Mouse (Mus musculus): ENCODE measurements at regions not wholly inside any gene's neighbourhood (a gene's known extent, or its start where the extent isn't known, plus 50 kb on each side); places are given as distances from the start of the nearest gene placed in this dataset.

GRCm38 (mm10) chr1:94642296-94642695 lies 589.9 kb upstream of the Pdcd1 start:
- WGBS (ENCODE audit: insufficient replicate concordance): 79% methylated on average over 1 of the region's 1 CpGs

GRCm38 (mm10) chr1:94658218-94658617 lies 605.9 kb upstream of the Pdcd1 start:
- Histone ChIP-seq H3K27ac (ENCODE audit: low read length) (no peak overlapping the region), H3K36me3 (ENCODE audit: control insufficient read depth, insufficient read depth) (no peaks in the 10 kb centered on the region), H3K9ac (ENCODE audit: low read depth, low read length) (no peak overlapping the region), H3K9me3 (replicated peaks; ENCODE audit: control insufficient read depth, low read length) (no peaks in the 10 kb centered on the region), H3K4me1 (ENCODE audit: control insufficient read depth, low read depth, low read length) (no peaks in the 10 kb centered on the region), H3K4me2 (ENCODE audit: low read depth, low read length) (no peak overlapping the region), H3K27me3 (ENCODE audit: control insufficient read depth, insufficient read depth, low read depth, low read length) (no peaks in the 10 kb centered on the region), H3K4me3 (ENCODE audit: low read depth, low read length) (no peak overlapping the region)
- ATAC-seq (ENCODE audit: low read depth): no peak

More at GRCm38 (mm10) chr1:94642296-94642695, 589.9 kb upstream of the Pdcd1 start:
- Histone ChIP-seq H3K9ac (ENCODE audit: low read depth, low read length) (no peak overlapping the region), H3K4me2 (ENCODE audit: low read depth, low read length) (no peak overlapping the region), H3K4me1 (ENCODE audit: control insufficient read depth, low read depth, low read length) (no peaks in the 10 kb centered on the region), H3K36me3 (ENCODE audit: control insufficient read depth, insufficient read depth) (no peaks in the 10 kb centered on the region), H3K27me3 (ENCODE audit: control insufficient read depth, insufficient read depth, low read depth, low read length) (no peaks in the 10 kb centered on the region), H3K4me3 (ENCODE audit: low read depth, low read length) (no peak overlapping the region), H3K27ac (ENCODE audit: low read length) (no peak overlapping the region), H3K9me3 (replicated peaks; ENCODE audit: control insufficient read depth, low read length) (no peaks in the 10 kb centered on the region)
- no peak for ATAC-seq (ENCODE audit: low read depth)

GRCm38 (mm10) chr1:94671641-94672040 lies 619.3 kb upstream of the Pdcd1 start:
- no peak overlapping the region for H3K4me2 ChIP-seq (ENCODE audit: low read depth, low read length)
- no peaks in the 10 kb centered on the region for H3K9me3 ChIP-seq (replicated peaks; ENCODE audit: control insufficient read depth, low read length)
- no peak for ATAC-seq (ENCODE audit: low read depth)
- H3K4me1 ChIP-seq (ENCODE audit: control insufficient read depth, low read depth, low read length): no peaks in the 10 kb centered on the region
- no peaks in the 10 kb centered on the region for H3K36me3 ChIP-seq (ENCODE audit: control insufficient read depth, insufficient read depth)
- H3K27ac ChIP-seq (ENCODE audit: low read length): no peak overlapping the region
- 59% methylated on average over 4 of the region's 4 CpGs for whole genome bisulfite sequencing (ENCODE audit: insufficient replicate concordance)
- no peak overlapping the region for H3K9ac ChIP-seq (ENCODE audit: low read depth, low read length)
- H3K4me3 ChIP-seq (ENCODE audit: low read depth, low read length): no peak overlapping the region
- no peaks in the 10 kb centered on the region for H3K27me3 ChIP-seq (ENCODE audit: control insufficient read depth, insufficient read depth, low read depth, low read length)

- no peak; the same call in 1 of the 2 replicates for ATAC-seq (ENCODE audit: low read depth)
- WGBS (ENCODE audit: insufficient replicate concordance): 33% methylated on average over 1 of the region's 1 CpGs
Observed at GRCm38 (mm10) chr1:94700517-94700916, 612.9 kb upstream of the Fam174a start.

GRCm38 (mm10) chr1:94701688-94702087 lies 611.7 kb upstream of the Fam174a start:
- H3K27me3 ChIP-seq (ENCODE audit: control insufficient read depth, insufficient read depth, low read depth, low read length): no peaks in the 10 kb centered on the region
- H3K9me3 ChIP-seq (replicated peaks; ENCODE audit: control insufficient read depth, low read length): no peaks in the 10 kb centered on the region
- H3K4me2 ChIP-seq (ENCODE audit: low read depth, low read length): no peak overlapping the region
- no peak overlapping the region for H3K9ac ChIP-seq (ENCODE audit: low read depth, low read length)
- no peak overlapping the region for H3K27ac ChIP-seq (ENCODE audit: low read length)
- H3K4me3 ChIP-seq (ENCODE audit: low read depth, low read length): no peak overlapping the region
- H3K4me1 ChIP-seq (ENCODE audit: control insufficient read depth, low read depth, low read length): no peaks in the 10 kb centered on the region
- H3K36me3 ChIP-seq (ENCODE audit: control insufficient read depth, insufficient read depth): no peaks in the 10 kb centered on the region
- 69% methylated on average over 1 of the region's 1 CpGs for WGBS (ENCODE audit: insufficient replicate concordance)
- no peak for ATAC-seq (ENCODE audit: low read depth)

More at GRCm38 (mm10) chr1:94700517-94700916, 612.9 kb upstream of the Fam174a start:
- no peak overlapping the region for H3K27ac ChIP-seq (ENCODE audit: low read length)
- H3K9ac ChIP-seq (ENCODE audit: low read depth, low read length): no peak overlapping the region
- H3K27me3 ChIP-seq (ENCODE audit: control insufficient read depth, insufficient read depth, low read depth, low read length): no peaks in the 10 kb centered on the region
- H3K4me2 ChIP-seq (ENCODE audit: low read depth, low read length): no peak overlapping the region
- H3K36me3 ChIP-seq (ENCODE audit: control insufficient read depth, insufficient read depth): no peaks in the 10 kb centered on the region
- H3K4me3 ChIP-seq (ENCODE audit: low read depth, low read length): no peak overlapping the region
- H3K9me3 ChIP-seq (replicated peaks; ENCODE audit: control insufficient read depth, low read length): no peaks in the 10 kb centered on the region
- no peaks in the 10 kb centered on the region for H3K4me1 ChIP-seq (ENCODE audit: control insufficient read depth, low read depth, low read length)

- H3K36me3 ChIP-seq (ENCODE audit: control insufficient read depth, insufficient read depth): no peaks in the 10 kb centered on the region
- no peak overlapping the region for H3K9ac ChIP-seq (ENCODE audit: low read depth, low read length)
- H3K27me3 ChIP-seq (ENCODE audit: control insufficient read depth, insufficient read depth, low read depth, low read length): no peaks in the 10 kb centered on the region
- no peak overlapping the region for H3K4me2 ChIP-seq (ENCODE audit: low read depth, low read length)
- no peak for ATAC-seq (ENCODE audit: low read depth)
- no peak overlapping the region for H3K4me3 ChIP-seq (ENCODE audit: low read depth, low read length)
- H3K4me1 ChIP-seq (ENCODE audit: control insufficient read depth, low read depth, low read length): no peaks in the 10 kb centered on the region
- H3K27ac ChIP-seq (ENCODE audit: low read length): no peak overlapping the region
- WGBS (ENCODE audit: insufficient replicate concordance): 60% methylated on average over 5 of the region's 5 CpGs
- no peaks in the 10 kb centered on the region for H3K9me3 ChIP-seq (replicated peaks; ENCODE audit: control insufficient read depth, low read length)
Observed at GRCm38 (mm10) chr1:94712812-94713211, 600.6 kb upstream of the Fam174a start.

- ATAC-seq (ENCODE audit: low read depth): no peak
- WGBS (ENCODE audit: insufficient replicate concordance): 39% methylated on average over 2 of the region's 2 CpGs
- no peaks in the 10 kb centered on the region for H3K36me3 ChIP-seq (ENCODE audit: control insufficient read depth, insufficient read depth)
- no peak overlapping the region for H3K4me3 ChIP-seq (ENCODE audit: low read depth, low read length)
- H3K27ac ChIP-seq (ENCODE audit: low read length): no peak overlapping the region
- no peaks in the 10 kb centered on the region for H3K4me1 ChIP-seq (ENCODE audit: control insufficient read depth, low read depth, low read length)
- H3K9me3 ChIP-seq (replicated peaks; ENCODE audit: control insufficient read depth, low read length): no peaks in the 10 kb centered on the region
- H3K9ac ChIP-seq (ENCODE audit: low read depth, low read length): no peak overlapping the region
- no peaks in the 10 kb centered on the region for H3K27me3 ChIP-seq (ENCODE audit: control insufficient read depth, insufficient read depth, low read depth, low read length)
- H3K4me2 ChIP-seq (ENCODE audit: low read depth, low read length): no peak overlapping the region
Observed at GRCm38 (mm10) chr1:94717699-94718098, 595.7 kb upstream of the Fam174a start.

GRCm38 (mm10) chr1:94753523-94753922 lies 559.9 kb upstream of the Fam174a start:
- H3K9ac ChIP-seq (ENCODE audit: low read depth, low read length): no peak overlapping the region
- WGBS (ENCODE audit: insufficient replicate concordance): 35% methylated on average over 1 of the region's 1 CpGs
- no peak for ATAC-seq (ENCODE audit: low read depth)
- H3K27ac ChIP-seq (ENCODE audit: low read length): no peak overlapping the region
- no peak overlapping the region for H3K4me3 ChIP-seq (ENCODE audit: low read depth, low read length)
- no peaks in the 10 kb centered on the region for H3K27me3 ChIP-seq (ENCODE audit: control insufficient read depth, insufficient read depth, low read depth, low read length)
- no peaks in the 10 kb centered on the region for H3K36me3 ChIP-seq (ENCODE audit: control insufficient read depth, insufficient read depth)
- no peak overlapping the region for H3K4me2 ChIP-seq (ENCODE audit: low read depth, low read length)
- no peaks in the 10 kb centered on the region for H3K9me3 ChIP-seq (replicated peaks; ENCODE audit: control insufficient read depth, low read length)
- no peaks in the 10 kb centered on the region for H3K4me1 ChIP-seq (ENCODE audit: control insufficient read depth, low read depth, low read length)

GRCm38 (mm10) chr1:94789019-94789585 lies 524.3 kb upstream of the Fam174a start:
- no peak for ATAC-seq (ENCODE audit: low read depth)
- Histone ChIP-seq H3K27ac (ENCODE audit: low read length) (no peak overlapping the region), H3K4me3 (ENCODE audit: low read depth, low read length) (no peak overlapping the region), H3K36me3 (ENCODE audit: control insufficient read depth, insufficient read depth) (no peaks in the 10 kb centered on the region), H3K9ac (ENCODE audit: low read depth, low read length) (no peak overlapping the region), H3K4me1 (ENCODE audit: control insufficient read depth, low read depth, low read length) (no peaks in the 10 kb centered on the region), H3K27me3 (ENCODE audit: control insufficient read depth, insufficient read depth, low read depth, low read length) (no peaks in the 10 kb centered on the region), H3K4me2 (ENCODE audit: low read depth, low read length) (no peak overlapping the region), H3K9me3 (replicated peaks; ENCODE audit: control insufficient read depth, low read length) (no peaks in the 10 kb centered on the region)
- 74% methylated on average over 2 of the region's 2 CpGs for WGBS (ENCODE audit: insufficient replicate concordance)

Measured in liver, embryonic 16.5 days (tissue).